Mouse (Mus musculus): ENCODE measurements around the gene Trir. TPM values are rescaled to one million over a fixed set of nuclear protein-coding genes. Genes with fewer than 3 reads are reported as not detected.

Trir gene
- total RNA-seq, 4 experiments from 2014 or later = 105 to 121 (median 116) TPM

DNA sequence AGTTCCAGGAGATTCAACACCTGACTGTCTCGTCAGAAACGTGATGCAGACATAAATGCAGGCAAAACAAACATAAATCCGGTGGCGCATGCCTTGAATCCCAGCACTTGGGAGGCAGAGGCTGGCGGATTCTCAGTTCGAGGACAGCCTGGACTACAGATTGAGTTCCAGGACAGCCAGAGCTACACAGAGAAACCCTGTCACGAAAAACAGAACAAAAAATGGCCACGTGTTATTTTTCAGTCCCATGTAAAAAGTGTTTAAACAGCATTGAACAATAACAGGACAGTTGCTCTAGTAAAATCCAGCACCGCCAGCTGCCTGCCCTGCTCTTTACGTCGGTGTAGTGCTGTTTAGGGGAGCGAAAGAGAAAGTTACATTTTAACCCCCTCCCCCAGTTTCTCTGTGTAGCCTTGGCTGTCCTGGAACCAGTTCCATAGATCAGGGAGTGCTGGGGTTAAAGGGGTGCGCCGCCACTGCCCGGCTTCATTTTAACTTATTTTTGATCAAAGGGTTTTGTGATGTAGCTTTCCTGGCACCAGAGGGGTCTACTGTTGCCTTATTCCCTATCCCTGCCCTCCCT, 9.2 kb downstream of the Trir start:
- no peak for DNase-seq (ENCODE audit: low spot score in 2 of 2)

DNA sequence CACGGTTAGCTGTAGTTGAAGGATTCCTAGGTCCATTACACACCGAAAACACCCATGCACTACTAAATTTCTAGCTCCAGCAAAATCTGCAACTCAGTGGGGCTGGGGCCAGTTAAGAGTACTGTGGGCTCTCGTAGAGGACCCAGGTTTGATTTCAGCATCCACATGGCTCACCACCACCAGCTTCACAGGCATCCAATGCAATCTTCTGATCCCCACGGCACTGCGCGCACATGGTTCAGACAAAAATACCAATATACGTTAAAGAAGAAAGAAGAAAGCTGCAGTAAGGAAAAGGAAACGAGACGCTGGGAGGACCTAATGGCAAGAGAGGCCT, 9.7 kb downstream of the Trir start:
- DNase-seq (ENCODE audit: low spot score in 2 of 2) = no peak

DNA sequence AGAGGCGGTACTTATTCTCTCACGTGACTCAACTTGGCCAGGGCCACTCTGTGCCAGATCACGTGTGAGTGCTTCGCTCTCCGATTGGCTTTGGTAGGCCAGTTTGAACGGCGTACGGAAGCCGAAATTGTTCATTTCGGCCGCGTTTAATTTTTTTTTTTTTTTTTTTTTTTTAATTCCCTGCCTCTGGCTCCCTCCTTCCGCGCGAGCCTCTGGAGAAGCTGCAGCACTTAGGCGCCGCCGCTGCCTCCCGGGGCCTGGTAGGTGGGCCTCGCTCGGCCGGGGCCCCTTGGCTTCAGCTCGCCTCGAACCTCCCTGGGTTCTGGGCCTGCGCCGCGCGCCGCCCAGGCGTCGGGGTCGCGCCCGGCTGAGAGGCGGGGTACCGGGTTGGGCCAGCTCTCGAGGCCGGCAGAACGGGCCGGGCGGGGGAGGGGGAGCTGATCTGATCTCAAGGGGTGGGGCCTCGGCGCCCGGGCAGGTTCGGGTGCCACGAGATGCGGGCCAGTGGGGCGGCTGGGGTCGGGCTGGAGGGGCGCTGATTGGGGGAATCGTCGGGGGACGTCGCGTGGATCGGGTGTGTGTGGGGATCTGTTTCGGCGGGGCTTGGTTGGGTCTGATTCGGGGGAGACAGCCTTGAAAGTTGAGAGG, 10.2 kb downstream of the Trir start, which contains the start of gene Tnpo2:
Tnpo2 (plus strand) TSS at position 198 of the 648 bp plus-strand sequence.
- DNase-seq (ENCODE audit: low spot score in 2 of 2) = peak; percentile 93 to 94

- no peak for DNase-seq (ENCODE audit: low spot score in 2 of 2)
These were observed 10.7 kb downstream of the Trir start for GRCm38 (mm10) chr8:85037366-85037680.

GRCm38 (mm10) chr8:85037681-85038531, 11.3 kb downstream of the Trir start:
- peak in 1 of 2 experiments; percentile 47 for DNase-seq (ENCODE audit: low spot score in 2 of 2)

GRCm38 (mm10) chr8:85043619-85044018, 17.0 kb downstream of the Trir start:
- DNase-seq (ENCODE audit: low spot score in 2 of 2) = no peak

GRCm38 (mm10) chr8:85057367-85057766, 30.7 kb downstream of the Trir start:
- no peak for DNase-seq (ENCODE audit: low spot score in 2 of 2)

GRCm38 (mm10) chr8:85059879-85060616, 33.4 kb downstream of the Trir start, which contains the start of gene Fbxw9:
TSS of gene Fbxw9 (plus strand) at chr8:85060055.
- DNase-seq (ENCODE audit: low spot score in 2 of 2) = peak; percentile 90 to 92

DNA sequence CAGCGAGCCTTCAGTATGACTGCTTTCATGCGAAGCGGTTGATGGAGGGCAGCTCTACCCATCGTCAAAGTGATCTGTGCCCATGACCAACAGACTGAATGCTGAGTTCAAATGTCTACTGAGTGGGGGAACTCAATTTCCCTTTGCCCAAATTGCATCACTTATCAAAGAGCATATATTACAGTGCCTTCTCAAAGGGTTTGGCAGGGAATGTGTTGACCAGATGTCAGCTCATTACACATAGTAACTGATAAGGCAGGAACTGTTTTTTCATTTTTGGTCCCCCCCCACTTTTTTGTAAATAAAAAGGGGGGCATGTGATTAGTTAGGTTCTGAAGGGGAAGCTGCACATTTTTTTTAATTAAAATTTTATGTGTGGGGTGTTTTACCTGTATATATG, 36.0 kb downstream of the Trir start:
- DNase-seq (ENCODE audit: low spot score in 2 of 2) = no peak

GRCm38 (mm10) chr8:85065213-85065612, 38.6 kb downstream of the Trir start:
- DNase-seq (ENCODE audit: low spot score in 2 of 2) = no peak

DNA sequence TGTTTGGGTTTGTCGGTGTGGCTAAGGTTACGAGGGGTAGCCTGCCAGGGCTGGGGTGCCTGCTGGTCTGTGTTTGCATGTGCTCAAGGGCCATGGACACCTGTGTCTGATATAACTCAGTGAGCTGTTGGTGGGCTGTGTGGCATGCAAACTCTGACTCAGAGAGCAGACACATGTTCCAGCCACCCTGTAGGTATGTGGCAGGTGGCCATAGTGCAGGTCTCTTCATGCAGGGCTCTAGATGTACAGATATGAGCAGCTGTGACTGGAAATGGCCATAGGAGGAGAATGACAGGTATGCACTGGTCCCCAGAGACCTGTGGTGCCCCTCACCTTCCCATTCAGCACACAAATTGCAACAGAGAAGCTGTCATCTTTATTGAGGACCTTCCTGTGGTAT, 40.5 kb downstream of the Trir start:
- no peak for DNase-seq (ENCODE audit: low spot score in 2 of 2)

DNA sequence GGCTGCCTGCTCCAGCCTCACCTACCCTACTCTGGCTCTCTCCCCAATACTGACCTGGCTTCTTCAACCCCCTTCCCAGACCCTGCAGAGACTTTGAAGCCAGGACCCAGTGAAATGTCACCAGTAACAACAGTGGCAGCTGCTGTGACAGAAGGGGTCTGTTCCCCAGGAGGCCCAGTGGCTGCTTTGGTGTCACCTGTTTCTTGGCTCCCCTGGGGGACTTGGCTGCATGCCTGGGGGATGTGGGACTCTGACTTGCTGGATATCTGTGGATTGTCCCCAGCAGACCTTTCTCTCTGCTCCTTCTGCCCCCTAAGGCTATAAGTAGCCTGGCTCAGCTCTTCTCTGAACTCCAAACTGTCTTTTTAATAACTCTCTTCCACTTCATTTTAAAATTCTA, 41.4 kb downstream of the Trir start, which contains the start of gene Gm5741:
Gm5741 (minus strand) TSS at position 1 of the 400 bp plus-strand sequence.
- DNase-seq (ENCODE audit: low spot score in 2 of 2) = no peak

GRCm38 (mm10) chr8:85071041-85071440, 44.4 kb downstream of the Trir start:
- no peak for DNase-seq (ENCODE audit: low spot score in 2 of 2)

DNA sequence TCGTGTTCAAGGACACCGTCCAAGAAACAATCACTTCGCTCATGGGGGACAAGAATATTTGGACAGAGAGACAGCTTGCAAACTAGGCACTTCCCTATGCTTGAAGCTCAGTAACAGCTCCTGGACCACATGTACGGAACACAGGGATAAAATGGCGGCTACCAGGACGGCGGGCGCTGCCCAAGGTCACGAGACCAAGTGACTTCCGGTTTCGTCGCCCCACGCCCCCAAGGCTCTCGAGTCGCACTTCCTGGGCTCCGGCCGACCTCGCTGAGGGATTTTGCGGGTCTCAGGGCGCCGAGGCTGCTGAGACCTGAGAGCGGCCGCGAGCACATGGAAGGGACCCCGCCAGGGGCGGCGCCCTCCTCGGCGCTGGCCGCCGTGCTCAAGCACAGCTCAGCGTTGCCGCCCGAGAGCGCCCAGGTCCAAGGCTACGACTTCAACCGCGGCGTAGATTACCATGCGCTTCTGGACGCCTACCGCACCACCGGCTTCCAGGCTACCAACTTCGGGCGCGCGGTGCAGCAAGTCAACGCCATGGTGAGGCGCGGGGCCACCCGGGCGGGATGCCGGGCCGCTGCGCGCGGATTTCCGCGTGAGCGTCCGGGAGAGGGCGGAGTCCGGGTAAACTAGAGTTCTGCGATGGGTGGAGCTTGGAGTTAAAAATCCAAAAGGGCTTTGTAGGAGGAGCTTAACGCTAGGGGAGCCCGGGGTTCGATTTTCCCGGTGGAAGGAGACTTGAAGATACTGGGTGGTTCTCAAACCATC, 45.1 kb downstream of the Trir start, which contains the start of gene Dhps:
Dhps (plus strand) TSS at position 244 of the 768 bp plus-strand sequence.
- peak; percentile 88 to 93 for DNase-seq (ENCODE audit: low spot score in 2 of 2)

DNA sequence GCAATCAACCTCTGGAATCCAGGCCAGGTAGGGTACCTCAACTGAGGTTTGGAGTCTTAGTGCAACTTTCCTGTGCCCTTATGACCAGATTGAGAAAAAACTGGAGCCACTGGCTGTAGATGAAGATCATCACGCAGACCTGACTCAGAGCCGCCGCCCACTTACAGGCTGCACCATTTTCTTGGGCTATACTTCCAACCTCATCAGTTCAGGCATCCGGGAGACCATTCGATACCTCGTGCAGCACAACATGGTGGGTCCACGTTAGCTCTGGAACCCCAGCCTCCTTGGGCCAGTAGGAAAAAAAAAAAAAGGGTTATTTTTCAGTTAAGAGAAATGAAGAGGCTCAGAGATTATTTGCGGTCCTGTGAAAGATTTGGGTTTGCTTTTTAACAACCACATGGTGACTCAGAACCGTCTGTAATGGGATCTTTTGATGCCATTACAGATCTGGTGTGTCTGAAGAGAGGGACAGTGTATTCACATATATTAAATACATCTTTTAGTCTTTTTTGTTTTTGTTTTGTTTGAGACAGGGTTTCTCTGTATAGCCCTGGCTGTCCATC, 45.8 kb downstream of the Trir start:
- DNase-seq (ENCODE audit: low spot score in 2 of 2) = no peak

- no peak for DNase-seq (ENCODE audit: low spot score in 2 of 2)
These were observed 46.5 kb downstream of the Trir start for GRCm38 (mm10) chr8:85073041-85073612.

- no peak for DNase-seq (ENCODE audit: low spot score in 2 of 2)
These were observed 47.5 kb downstream of the Trir start for GRCm38 (mm10) chr8:85074167-85074566.

GRCm38 (mm10) chr8:85074617-85075016, 48.0 kb downstream of the Trir start:
- no peak for DNase-seq (ENCODE audit: low spot score in 2 of 2)

- DNase-seq (ENCODE audit: low spot score in 2 of 2) = no peak
These were observed 49.4 kb downstream of the Trir start for GRCm38 (mm10) chr8:85076001-85076400.

GRCm38 (mm10) chr8:85076993-85077392, 50.4 kb downstream of the Trir start:
- peak; percentile 69 to 83 for DNase-seq (ENCODE audit: low spot score in 2 of 2)

Measured in layer of hippocampus, adult 8-10 months (tissue).